Mouse (Mus musculus) hindbrain, embryonic 15.5 days (tissue): ENCODE measurements around the gene Phc2. TPM values are rescaled to one million over a fixed set of nuclear protein-coding genes. Genes with fewer than 3 reads are reported as not detected.
"Not testable (repeated sequence)": the region's sequence is repeated elsewhere in the genome, so short reads cannot be mapped to it uniquely, and the experiment has no call there.

Source experiments
- ATAC-seq: fragments of 200-750 bp; cut with Nextera tagmentation; 2 replicates; pipeline ENCODE4 v1.8.0; 2017; ENCODE audit warnings: low read depth, moderate number of reproducible peaks, moderate TSS enrichment; ENCODE audit not compliant: low FRiP score
- H3K27ac ChIP-seq: fragments of 300-500 bp; sonication (generic); replicated peaks from 2 replicates; pipeline ENCODE4 v1.5.1; 2015; ENCODE audit warnings: mild to moderate bottlenecking, inconsistent platforms
- H3K27me3 ChIP-seq: fragments of 300-500 bp; sonication (generic); 2 replicates; pipeline ENCODE4 v1.6.1; 2015; ENCODE audit warnings: control low read depth, inconsistent platforms
- H3K36me3 ChIP-seq: fragments of 300-500 bp; sonication (generic); 2 replicates; pipeline ENCODE4 v1.6.1; 2015; ENCODE audit warnings: control low read depth, inconsistent platforms
- H3K4me1 ChIP-seq: fragments of 300-500 bp; sonication (generic); replicated peaks from 2 replicates; pipeline ENCODE4 v1.6.1; 2015; ENCODE audit warnings: control low read depth, inconsistent platforms
- H3K4me2 ChIP-seq: fragments of 300-500 bp; sonication (generic); 2 replicates; pipeline ENCODE4 v1.6.1; 2015; ENCODE audit warnings: moderate library complexity, mild to moderate bottlenecking, inconsistent platforms
- H3K4me3 ChIP-seq: fragments of 300-500 bp; sonication (generic); 2 replicates; pipeline ENCODE4 v1.5.1; 2015; ENCODE audit warnings: mild to moderate bottlenecking, inconsistent platforms
- H3K9ac ChIP-seq: fragments of 300-500 bp; sonication (generic); 2 replicates; pipeline ENCODE4 v1.6.1; 2015; ENCODE audit warnings: inconsistent platforms
- H3K9me3 ChIP-seq: fragments of 300-500 bp; sonication (generic); 2 replicates; pipeline ENCODE4 v1.6.1; 2016; ENCODE audit warnings: control low read depth, inconsistent platforms
- WGBS: fragments of 180-500 bp; shearing (Covaris S2); methylation state at CpG from one replicate; pipeline ENCODE4 v1.1.7; 2015; 5-methylcytosine and 5-hydroxymethylcytosine counted together
- polyA plus RNA-seq: library from polyadenylated mRNA; unstranded; fragments of >200 nt; fragmentation: Nextera tagmentation; extraction: Ambion mirVana; gene quantifications from 2 replicates; pipeline ENCODE4 v1.2.1, GENCODE M21; 2015

The Phc2 gene
- 67.0 and 71.5 TPM in 2 replicates for polyA plus RNA-seq

DNA sequence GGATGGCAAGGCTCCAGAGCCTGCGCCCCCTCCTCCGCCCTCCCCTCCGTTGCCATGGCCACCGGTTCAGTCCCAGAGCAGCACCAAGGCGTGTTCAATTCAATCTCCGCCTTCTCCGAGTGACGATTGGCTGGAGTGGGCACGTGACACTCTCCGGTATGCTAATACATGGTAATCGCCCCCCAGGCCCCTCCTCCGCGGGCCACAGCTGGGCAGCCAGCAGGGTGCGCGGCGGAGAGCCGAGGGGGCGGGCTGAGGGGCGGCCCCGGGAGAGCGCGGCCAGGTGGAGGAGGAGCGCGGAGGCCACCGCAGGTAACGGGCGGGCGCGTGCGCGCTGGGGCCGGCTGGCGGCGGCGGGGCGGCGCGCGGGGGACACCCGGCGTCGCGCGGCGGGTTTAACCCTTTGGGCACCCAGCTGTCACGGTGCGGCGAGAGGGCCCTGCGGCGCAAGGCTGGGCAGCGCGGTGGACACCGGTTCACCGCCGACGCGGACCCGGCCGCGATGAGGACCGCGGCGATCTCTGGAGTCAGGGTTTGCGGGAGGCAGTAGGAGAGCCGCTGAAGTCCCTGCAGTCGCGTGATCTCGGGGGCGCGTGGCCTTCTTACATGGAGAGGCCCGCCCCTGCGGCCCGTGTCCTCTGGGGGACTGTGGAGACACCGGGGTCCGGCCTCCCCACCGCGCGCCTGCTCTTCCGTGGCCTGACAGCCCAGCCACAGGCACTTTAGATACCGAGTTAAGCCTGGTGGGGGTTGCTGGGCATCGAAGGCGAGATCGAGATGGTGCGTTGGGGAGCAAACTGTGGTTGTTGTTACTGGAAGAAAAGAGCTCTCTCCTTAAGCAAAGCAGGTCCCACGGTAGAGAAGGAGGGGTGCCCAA lies at the start of gene Phc2:
TSS of gene Phc2 (plus strand) at position 198 of the 877 bp plus-strand sequence.
- H3K36me3 ChIP-seq = no peaks in the 10 kb centered on the region
- H3K4me2 ChIP-seq = peak within 1 kb of the TSS; percentile 89
- H3K9ac ChIP-seq = peak within 1 kb of the TSS; percentile 86
- peak within 1 kb of the TSS; percentile 92 for H3K27ac ChIP-seq
- H3K27me3 ChIP-seq = no peaks in the 10 kb centered on the region
- peaks cover 43% of the 10 kb centered on the region for H3K4me1 ChIP-seq
- 0% methylated on average over 83 of the region's 85 CpGs for WGBS
- peak within 1 kb of the TSS; percentile 84 for H3K4me3 ChIP-seq
- ATAC-seq = peak; percentile 97
- H3K9me3 ChIP-seq = no peaks in the 10 kb centered on the region

DNA sequence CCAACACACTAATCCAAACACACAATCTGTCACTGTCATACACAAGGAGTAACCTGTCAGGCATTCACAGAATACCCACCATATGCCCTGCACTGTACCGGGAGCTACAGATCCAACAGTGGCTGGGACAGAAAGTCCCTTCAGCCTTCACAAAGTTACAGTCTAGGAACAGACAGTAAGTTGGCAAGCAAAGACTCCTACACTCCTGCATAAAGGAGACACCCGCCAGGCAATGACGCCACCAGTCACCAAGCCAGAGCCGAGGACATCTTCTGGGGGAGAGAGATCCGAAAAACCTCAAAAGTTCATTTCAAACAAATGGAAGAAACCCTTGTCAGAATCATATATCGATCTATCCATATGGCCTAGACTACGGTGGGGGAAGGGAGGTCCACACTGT lies 47.9 kb upstream of the Phc2 start:
- WGBS = 95% methylated on average over 7 of the region's 7 CpGs
- no peak overlapping the region for H3K9ac ChIP-seq
- H3K9me3 ChIP-seq = no peaks in the 10 kb centered on the region
- no peaks in the 10 kb centered on the region for H3K27me3 ChIP-seq
- peaks cover 19% of the 10 kb centered on the region for H3K36me3 ChIP-seq
- H3K4me1 ChIP-seq = peaks cover 28% of the 10 kb centered on the region
- no peak overlapping the region for H3K27ac ChIP-seq
- no peak for ATAC-seq
- no peak overlapping the region for H3K4me2 ChIP-seq
- no peak overlapping the region for H3K4me3 ChIP-seq

- Histone ChIP-seq H3K27me3 (no peaks in the 10 kb centered on the region), H3K4me2 (no peak overlapping the region), H3K27ac (no peak overlapping the region), H3K4me1 (peaks cover 28% of the 10 kb centered on the region), H3K9ac (no peak overlapping the region), H3K9me3 (no peaks in the 10 kb centered on the region), H3K36me3 (peaks cover 14% of the 10 kb centered on the region), H3K4me3 (no peak overlapping the region)
- no peak for ATAC-seq
- WGBS = 77% methylated on average over 11 of the region's 11 CpGs
These were observed 46.8 kb upstream of the Phc2 start for GRCm38 (mm10) chr4:128607661-128608060.

DNA sequence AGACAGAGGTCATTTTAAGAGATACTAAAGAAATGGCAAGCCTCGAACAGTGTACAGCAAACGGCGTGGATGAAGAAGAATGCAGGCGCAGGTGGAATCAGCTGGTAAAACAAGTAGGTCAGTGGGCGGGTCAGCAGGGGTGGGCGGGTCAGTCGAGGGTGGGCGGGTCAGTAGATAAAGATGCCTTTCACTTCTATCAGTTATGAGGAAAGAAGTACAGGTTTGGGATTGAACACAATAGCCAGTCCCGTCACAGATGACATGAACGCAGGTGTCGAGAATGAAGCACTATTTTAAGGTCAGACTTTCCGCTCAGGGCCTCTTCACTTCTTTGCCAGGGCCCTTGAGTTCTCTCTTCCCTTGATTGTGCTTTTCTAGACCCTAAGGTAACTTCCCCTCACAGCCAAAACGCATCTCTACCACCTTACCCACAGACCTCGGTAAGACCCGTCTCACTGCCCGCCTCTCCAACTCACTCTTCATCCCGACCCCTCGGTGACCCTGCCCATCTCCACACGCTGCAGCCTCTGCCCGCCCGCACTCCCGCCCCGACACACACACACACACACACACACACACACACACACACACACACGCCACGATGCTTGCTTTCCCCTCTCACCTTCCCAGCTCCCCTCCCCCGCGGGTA lies 45.1 kb upstream of the Phc2 start:
- no peak for ATAC-seq
- WGBS = 8% methylated on average over 23 of the region's 27 CpGs
- Histone ChIP-seq H3K4me2 (peak overlapping the region; percentile 70), H3K4me1 (peaks cover 32% of the 10 kb centered on the region), H3K9ac (peak overlapping the region; percentile 54), H3K9me3 (no peaks in the 10 kb centered on the region), H3K36me3 (no peaks in the 10 kb centered on the region), H3K4me3 (peak overlapping the region; percentile 62), H3K27ac (peak overlapping the region; percentile 55; the same call in 1 of the 2 replicates), H3K27me3 (no peaks in the 10 kb centered on the region)

DNA sequence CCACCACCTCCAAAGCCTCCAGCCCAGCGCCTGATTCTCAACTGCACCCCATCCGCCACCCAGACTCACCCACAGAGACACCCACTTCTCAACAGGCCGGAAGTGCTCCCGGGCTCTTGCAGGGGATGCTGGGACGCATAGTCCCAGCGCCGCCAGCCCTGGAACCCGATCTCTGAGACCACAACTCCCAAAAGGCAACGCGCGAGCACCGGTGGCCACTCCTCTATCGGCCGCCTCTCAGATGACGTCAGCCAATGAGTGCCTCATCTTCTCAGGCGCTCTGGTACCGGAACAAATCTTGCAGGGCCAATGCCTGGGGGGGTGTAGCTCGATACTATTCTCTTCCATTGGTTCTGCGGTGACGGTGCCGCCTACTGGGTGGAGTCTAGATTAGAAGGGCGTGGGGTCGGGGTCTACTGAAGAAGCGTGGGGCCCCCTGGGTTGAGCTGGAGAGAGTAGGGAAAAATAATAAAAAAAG lies 44.5 kb upstream of the Phc2 start, which contains the start of gene Zscan20:
TSS of gene Zscan20 (minus strand) at position 174 of the 478 bp plus-strand sequence.
- H3K27ac ChIP-seq = peak within 1 kb of the TSS; percentile 55; the same call in 1 of the 2 replicates
- H3K36me3 ChIP-seq = no peaks in the 10 kb centered on the region
- peak within 1 kb of the TSS; percentile 70 for H3K4me2 ChIP-seq
- peak; percentile 97 for ATAC-seq
- peak within 1 kb of the TSS; percentile 62 for H3K4me3 ChIP-seq
- peaks cover 32% of the 10 kb centered on the region for H3K4me1 ChIP-seq
- no peaks in the 10 kb centered on the region for H3K9me3 ChIP-seq
- no peaks in the 10 kb centered on the region for H3K27me3 ChIP-seq
- peak within 1 kb of the TSS; percentile 54 for H3K9ac ChIP-seq
- under 1% methylated on average over 24 of the region's 24 CpGs for WGBS

DNA sequence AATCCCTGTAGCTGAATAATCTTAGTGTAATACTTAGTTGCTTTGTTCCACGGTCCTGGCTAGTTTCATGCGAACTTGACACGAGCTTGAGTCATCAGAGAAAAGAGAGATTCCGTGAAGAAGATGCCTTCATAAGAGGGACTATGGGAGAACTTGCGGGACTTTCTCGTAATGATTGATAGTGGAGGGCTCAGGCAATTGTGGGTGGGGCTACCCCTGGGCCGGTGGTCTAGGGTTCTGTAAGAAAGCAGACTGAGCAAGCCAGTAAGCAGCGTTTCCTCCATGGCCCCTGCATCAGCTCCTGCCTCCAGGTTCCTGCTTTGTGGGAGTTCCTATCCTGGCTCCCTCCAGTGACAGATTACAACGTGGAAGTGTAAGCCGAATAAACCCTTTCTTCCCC lies 43.8 kb upstream of the Phc2 start:
- Histone ChIP-seq H3K27me3 (no peaks in the 10 kb centered on the region), H3K4me2 (peak overlapping the region; percentile 70), H3K9me3 (no peaks in the 10 kb centered on the region), H3K36me3 (no peaks in the 10 kb centered on the region), H3K4me3 (peak overlapping the region; percentile 62), H3K27ac (no peak overlapping the region), H3K4me1 (peaks cover 32% of the 10 kb centered on the region), H3K9ac (no peak overlapping the region)
- WGBS = 25% methylated on average over 10 of the region's 10 CpGs
- no peak for ATAC-seq

- not testable (repeated sequence) for H3K9me3 ChIP-seq, H3K9ac ChIP-seq, H3K4me3 ChIP-seq, H3K4me2 ChIP-seq, H3K36me3 ChIP-seq, ATAC-seq, H3K27me3 ChIP-seq, H3K27ac ChIP-seq
- peaks cover 31% of the 10 kb centered on the region for H3K4me1 ChIP-seq
- WGBS = 81% methylated on average over 3 of the region's 3 CpGs
These were observed 42.8 kb upstream of the Phc2 start for GRCm38 (mm10) chr4:128611726-128612125.

DNA sequence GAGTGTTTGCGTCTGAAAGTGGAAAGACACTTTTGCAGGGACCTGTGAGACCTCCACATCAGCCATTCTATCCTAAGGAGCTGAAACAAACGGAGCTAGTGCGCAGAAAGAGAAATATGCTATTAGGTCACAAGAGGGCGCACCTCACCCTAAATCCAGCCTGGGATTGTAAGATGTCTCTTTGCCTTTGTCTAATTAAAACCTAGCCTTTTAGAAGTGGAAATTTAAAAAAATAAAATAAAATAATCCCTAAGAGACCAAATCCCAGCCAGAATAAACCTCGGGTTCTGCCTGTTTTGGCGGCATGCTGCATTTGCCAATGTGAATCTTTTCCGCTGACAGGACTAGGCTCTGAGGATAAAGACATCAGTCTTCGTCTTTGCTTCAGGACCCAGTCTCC lies 41.2 kb upstream of the Phc2 start:
- H3K27ac ChIP-seq = no peak overlapping the region
- H3K9me3 ChIP-seq = no peaks in the 10 kb centered on the region
- H3K4me3 ChIP-seq = no peak overlapping the region
- peak overlapping the region; percentile 11; the same call in 1 of the 2 replicates for H3K4me2 ChIP-seq
- whole genome bisulfite sequencing = 19% methylated on average over 8 of the region's 8 CpGs
- H3K4me1 ChIP-seq = peaks cover 21% of the 10 kb centered on the region
- H3K36me3 ChIP-seq = no peaks in the 10 kb centered on the region
- no peak for ATAC-seq
- H3K27me3 ChIP-seq = no peaks in the 10 kb centered on the region
- no peak overlapping the region for H3K9ac ChIP-seq

GRCm38 (mm10) chr4:128615761-128616160 lies 38.7 kb upstream of the Phc2 start:
- Histone ChIP-seq H3K36me3 (no peaks in the 10 kb centered on the region), H3K27me3 (no peaks in the 10 kb centered on the region), H3K27ac (no peak overlapping the region), H3K9ac (no peak overlapping the region), H3K4me1 (0 out of 2 replicates have a peak, but pooled peaks cover 3% of the 10 kb centered on the region), H3K4me3 (no peak overlapping the region), H3K4me2 (no peak overlapping the region), H3K9me3 (no peaks in the 10 kb centered on the region)
- ATAC-seq = no peak
- 89% methylated on average over 14 of the region's 14 CpGs for WGBS

DNA sequence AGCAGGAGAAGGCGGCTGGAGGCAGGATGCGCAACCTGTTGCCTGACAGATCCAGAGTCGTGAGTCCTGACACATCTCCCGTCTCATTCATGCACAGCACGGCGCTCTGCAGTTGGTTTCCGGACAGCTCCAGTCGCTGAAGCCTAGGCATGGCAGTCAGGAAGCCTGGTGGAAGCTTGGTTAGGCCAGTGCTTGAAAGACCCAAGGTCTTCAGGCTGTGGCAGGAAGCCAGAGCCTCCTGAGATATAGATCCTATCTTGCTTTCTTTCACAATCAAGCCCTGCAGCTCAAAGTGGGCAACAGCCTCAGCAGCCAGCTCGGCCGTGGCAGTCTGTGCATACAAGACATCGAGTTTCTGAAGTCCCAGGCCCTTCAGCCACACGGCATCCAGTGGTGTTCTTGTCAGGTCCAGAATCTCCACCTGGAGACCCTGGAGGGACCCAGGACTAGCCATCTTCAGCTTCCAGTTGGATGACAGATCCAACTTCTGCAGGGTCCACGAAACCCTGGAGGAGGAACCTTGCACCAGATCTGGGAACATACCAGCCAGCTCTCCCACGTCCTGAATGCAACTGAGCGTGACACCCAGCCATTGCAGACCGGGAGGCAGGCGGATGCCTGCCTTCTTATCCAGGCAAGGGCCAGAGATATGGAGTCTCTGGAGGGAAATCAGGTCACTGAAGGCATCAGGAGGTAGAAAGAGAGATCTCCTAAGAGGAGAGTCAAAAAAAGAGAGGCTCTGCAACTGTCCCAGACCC lies 37.0 kb upstream of the Phc2 start:
- Histone ChIP-seq H3K9me3 (no peaks in the 10 kb centered on the region), H3K4me1 (0 out of 2 replicates have a peak, but pooled peaks cover 3% of the 10 kb centered on the region), H3K36me3 (no peaks in the 10 kb centered on the region), H3K27me3 (no peaks in the 10 kb centered on the region), H3K27ac (no peak overlapping the region), H3K4me3 (no peak overlapping the region), H3K9ac (no peak overlapping the region), H3K4me2 (no peak overlapping the region)
- WGBS = 75% methylated on average over 17 of the region's 17 CpGs
- ATAC-seq = no peak

- ATAC-seq = no peak
- H3K4me3 ChIP-seq = no peak within 1 kb of the TSS
- H3K27me3 ChIP-seq = no peaks in the 10 kb centered on the region
- H3K9me3 ChIP-seq = no peaks in the 10 kb centered on the region
- whole genome bisulfite sequencing = 80% methylated on average over 15 of the region's 15 CpGs
- H3K4me1 ChIP-seq = 0 out of 2 replicates have a peak, but pooled peaks cover 3% of the 10 kb centered on the region
- no peak within 1 kb of the TSS for H3K4me2 ChIP-seq
- no peak within 1 kb of the TSS for H3K9ac ChIP-seq
- H3K36me3 ChIP-seq = no peaks in the 10 kb centered on the region
- no peak within 1 kb of the TSS for H3K27ac ChIP-seq
These were observed 36.1 kb upstream of the Phc2 start, which contains the start of gene Tlr12 for GRCm38 (mm10) chr4:128618246-128618911. TSS of gene Tlr12 (minus strand) at chr4:128618619.
